Mouse (Mus musculus): Measurements from ENCODE around the gene Dgkg. TPM values are rescaled to one million over a fixed set of nuclear protein-coding genes. Genes with fewer than 3 reads are reported as not detected.

Gene Dgkg
- total RNA-seq, 2 experiments from 2014 or later, result 0.71 to 0.72 TPM

GRCm38 (mm10) chr16:22495259-22495658, 161.8 kb downstream of the Dgkg start:
- no peak for DNase-seq

- peak; percentile 71 for DNase-seq
Observed at GRCm38 (mm10) chr16:22494815-22495214, 162.2 kb downstream of the Dgkg start.

DNA sequence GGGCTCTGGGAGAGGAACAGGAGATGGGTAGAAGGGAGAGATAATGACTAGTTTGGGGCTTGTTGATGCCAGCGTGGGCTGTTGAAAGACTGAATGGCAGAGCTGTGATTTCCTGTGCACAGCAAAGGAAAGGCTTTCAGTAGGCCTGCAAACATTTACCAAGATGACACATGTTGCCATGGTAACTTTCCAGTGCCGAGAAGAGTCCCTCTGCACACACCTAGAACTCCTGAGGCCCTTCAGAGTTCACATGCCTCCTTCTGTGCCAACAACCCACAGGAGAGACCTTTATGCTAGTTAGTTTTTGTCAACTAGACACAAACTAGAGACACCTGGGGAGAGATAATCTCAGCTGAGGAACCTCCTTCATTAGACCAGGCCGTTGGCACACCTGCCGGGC, 163.6 kb downstream of the Dgkg start:
- DNase-seq, result no peak

DNA sequence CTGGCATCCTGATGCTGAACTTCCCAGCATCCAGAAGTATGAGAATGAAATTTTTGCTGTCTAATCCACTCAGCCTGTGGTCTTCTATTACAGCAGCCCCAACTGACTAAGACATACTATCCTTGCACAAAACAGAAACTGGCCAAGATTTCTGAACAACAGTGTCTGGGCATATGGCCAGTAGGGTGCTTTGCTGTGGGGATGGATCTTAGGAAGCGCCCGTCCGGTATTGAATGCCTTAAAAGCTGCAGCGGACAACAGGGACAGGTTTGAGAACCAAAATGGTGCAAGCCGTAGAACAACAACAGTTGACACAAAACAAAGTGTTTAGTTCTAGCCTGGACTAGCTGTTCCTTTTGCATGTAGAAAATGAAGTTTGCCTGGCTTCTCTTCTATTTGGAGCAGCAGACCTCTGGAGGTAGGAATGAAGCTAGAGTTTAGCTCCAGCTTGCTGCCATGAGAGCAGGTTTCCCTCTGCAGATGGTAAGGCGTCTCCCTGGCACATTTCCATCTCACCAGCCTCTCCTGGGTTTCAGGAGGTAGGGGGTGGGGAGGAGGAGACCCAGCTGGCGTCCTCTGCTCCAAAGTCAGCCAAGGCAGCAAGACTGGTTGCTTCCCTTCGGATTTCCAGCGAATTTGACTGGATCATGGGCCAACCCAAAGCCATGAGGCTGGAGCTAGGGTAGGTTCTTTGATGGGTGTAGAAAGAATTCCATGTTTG, 165.4 kb downstream of the Dgkg start:
- no peak for DNase-seq

DNA sequence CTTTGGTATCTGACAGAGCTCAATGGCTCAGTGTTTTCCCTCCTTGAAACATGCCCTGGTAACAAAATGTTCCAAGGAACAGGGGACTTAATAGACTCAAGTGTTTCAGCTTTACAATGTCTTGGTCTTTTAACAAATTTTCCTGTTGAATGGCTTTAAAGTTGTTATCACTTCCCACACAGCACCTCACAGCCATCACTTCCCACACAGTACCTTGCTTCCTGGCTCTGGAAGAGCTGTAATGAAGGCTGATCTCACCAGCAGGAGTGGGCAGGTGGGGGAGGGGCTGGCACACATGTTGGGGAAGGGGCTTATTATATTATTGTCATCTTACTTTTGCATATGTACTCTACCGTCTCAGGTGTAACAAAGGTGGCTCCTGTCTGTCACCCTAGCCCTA, 173.1 kb downstream of the Dgkg start:
- no peak for DNase-seq

DNA sequence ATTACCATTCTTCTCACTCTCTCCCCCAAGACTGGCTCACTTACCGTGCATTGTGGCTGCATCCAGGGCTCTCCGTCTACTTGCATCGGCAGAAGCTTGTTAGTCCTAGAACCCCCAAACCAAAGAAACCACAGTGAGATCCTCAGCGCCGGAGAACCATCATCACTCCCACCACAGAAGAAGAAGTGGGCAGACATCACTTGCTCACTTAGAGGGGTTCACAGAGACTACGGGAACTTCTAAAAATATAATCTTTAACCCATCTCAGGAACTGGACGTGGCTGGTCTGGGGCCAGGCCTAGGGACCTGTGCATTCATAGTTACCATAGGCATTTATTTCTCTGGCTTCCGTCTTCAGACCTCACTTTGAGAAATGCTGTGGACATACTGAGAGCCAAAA, 177.7 kb downstream of the Dgkg start:
- no peak for DNase-seq

DNA sequence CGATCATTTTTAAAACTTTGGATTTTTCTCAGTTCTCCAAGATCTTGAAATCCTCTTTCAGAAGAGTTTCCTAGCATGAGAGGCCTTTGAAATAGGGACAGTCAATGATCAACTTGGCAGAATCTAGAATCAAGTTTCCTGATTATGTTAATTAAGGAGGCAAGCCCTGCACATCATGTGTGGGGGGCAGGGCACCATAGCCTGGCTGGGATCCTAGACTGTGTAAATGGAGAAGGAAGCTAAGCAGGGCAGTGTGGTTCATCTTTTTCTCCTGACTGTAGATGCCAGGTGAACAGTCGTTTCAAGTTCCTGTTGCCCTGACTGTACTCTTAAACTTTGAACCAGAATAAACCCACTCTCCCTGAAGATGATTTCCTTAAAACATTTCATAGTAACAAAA, 185.3 kb downstream of the Dgkg start:
- DNase-seq, result no peak

- no peak for DNase-seq
Observed at GRCm38 (mm10) chr16:22469385-22469784, 187.6 kb downstream of the Dgkg start.

DNA sequence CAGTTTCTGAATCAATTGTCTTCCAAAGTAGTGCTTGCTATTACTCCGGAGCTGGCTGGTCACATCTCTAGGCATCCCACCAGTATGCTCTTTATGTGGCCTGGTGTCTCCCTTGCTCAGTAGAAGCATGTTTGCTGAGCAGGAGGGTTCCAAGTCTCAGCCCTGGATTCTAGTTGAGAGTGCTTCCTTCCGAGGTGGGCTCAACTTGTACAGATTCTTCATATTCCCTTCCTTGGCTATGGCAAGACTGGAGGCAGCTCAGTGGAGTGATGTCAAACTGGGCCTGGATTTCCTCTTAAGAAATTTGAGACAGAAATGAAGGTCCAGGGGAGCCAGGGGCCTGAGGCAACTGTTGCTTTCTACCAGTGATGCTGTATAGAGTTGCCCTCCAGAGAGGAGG, 189.9 kb downstream of the Dgkg start:
- no peak for DNase-seq

- DNase-seq, result no peak
Observed at GRCm38 (mm10) chr16:22466381-22466780, 190.6 kb downstream of the Dgkg start.

DNA sequence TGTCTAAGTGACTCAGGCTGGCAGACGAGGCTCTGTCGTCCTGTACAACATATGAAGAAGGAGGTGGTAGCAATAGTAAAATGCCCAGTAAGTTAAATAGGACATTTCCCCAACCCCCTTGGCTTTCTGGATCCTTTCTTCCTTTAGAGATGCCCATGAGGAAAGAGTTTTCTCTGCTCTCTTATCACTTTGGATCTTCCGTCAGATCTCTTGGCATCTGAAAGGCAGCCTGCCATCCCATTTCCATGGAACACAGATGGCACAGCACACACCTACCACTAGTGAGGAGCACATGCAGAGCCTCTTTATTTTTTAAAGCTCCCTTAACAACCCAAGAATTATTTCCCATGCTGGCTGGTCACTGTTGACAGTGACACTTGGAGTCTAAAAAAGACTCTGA, 194.8 kb downstream of the Dgkg start:
- DNase-seq, result no peak

GRCm38 (mm10) chr16:22461728-22462127, 195.3 kb downstream of the Dgkg start:
- no peak for DNase-seq

DNA sequence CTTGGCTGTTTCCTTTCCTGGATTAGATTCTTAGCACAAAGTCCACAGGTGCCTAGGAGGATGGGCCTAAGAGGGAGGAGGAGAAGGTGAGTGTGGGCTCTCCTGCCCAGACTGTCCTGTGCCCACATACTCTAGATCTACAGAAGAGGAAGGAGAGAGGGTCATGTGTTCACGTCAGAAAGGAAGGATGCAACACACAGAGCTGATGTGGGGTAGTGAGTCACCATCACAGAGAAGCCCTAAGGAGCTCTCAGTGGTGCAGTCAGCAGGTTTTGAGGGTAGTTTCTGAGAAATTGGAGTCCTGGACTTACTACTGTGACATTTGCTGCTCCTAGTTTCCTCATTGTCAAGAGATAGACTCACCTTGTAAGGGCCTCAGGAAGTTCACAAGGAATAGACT, 196.1 kb downstream of the Dgkg start:
- no peak for DNase-seq

DNA sequence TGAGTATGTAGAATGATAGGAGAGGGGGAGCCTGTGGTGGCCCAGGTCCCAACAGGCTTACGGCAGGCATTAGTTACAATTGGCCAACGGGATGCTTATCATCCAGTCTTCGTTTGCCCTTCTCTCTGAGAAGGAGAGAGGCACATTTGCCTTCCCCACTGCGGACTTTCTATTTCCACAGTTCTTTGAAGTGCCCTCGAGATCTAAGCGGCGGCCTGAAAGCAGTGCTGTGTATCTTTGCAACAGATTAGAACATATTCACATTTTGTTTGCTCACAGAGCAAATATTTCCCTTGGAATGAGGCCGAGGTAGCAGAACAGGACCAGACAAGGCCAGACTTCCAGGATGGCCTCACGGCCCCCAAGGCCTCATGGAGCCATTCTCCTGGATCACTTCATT, 204.9 kb downstream of the Dgkg start:
- DNase-seq, result no peak

GRCm38 (mm10) chr16:22448093-22448492, 208.9 kb downstream of the Dgkg start:
- DNase-seq, result peak; percentile 21

DNA sequence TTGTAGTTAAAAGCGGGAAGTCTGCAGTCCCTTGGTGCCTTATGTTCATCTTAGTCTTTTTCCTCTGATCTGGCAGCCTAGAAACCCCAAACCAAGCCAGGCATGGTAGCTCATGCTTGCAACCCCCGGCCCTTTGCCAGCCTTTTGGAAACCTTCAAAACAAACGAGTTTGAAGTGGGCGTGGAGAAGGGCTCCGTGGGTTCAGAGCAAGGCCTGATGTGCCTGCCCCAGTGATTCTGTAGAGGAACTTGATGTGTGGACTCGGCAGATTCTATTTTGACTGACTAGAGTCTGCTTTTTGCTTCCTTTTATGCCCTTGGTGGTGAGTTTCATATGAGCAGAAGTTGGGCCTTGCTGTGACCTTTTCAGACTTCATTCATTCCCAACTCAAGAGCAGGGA, 212.2 kb downstream of the Dgkg start:
- no peak for DNase-seq

GRCm38 (mm10) chr16:22442202-22442601, 214.8 kb downstream of the Dgkg start:
- no peak for DNase-seq

DNA sequence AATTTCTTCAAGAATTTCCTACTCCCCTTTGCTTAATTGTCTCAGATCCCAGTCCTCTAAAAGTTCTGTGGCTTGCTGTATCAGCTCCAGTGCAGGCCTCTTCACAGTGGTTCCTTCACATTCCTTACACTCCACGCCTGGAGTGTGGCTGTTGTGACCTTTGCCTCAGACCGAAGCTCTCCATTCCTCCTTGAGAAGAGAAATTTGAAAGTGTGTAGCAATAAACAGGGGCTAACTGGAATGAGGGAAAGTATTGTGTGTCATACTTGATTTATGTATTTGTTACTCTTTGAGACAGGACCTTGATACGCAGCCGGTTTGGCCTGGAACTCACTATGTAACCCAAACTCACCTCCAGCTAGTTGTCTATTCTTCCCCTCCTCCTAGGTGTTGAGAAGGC, 215.7 kb downstream of the Dgkg start:
- DNase-seq, result no peak

DNA sequence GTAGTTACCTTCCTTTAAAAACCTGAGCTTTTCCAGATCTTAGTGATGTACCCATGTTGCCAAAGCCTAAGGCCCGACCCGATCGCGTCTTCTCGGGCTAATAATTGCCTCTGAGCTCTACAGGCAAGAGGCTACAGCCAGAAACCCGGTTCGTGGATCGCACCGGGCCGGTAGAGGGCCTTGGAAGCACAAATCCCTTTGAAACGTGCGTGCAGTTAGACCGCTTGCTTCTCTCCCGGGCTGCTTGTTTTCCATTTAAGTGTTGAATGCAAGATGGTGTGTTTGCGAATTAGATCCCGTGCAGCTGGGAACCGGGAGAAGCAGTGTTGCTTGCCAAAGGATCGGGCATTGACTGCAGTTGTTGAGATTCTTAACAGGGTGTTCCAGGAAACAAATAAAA, 216.8 kb downstream of the Dgkg start:
- DNase-seq, result peak; percentile 70

DNA sequence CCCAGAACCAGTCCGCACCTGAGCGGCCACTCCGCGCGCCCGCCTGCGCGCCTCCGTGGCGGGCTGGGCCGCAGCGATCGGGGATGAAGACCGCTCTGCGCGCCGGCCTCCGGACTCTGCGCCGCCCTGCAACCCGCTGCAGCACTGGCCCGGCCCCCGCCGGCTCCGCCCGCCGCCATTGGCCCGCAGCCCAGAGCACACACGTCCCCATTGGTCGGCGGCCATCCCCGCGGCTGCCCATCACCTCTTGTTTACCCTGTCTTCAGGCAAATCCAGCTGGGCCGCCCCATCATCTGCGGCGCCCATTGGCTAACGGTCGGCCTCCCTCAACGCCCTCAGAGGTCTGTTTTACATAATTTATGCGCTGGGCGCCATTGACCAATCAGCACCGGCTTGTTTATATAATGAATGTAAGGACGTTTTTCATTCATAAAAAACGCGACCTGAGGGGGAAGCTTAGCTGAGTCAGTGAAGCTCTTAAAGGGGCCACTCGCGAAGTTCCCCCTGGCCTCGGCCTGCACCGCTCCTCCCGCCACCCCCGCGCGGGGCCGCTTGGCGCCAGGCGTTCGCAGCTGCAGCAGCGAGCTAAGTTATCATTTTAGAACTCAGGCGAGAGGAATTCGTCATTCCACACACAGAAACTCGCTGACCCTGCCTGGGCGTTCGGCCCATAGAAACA, 217.4 kb downstream of the Dgkg start, which contains the start of gene Etv5:
TSS of gene Etv5 (minus strand) at position 221 of the 679 bp plus-strand sequence.
- DNase-seq, result peak; percentile 99

- peak; percentile 78 for DNase-seq
Observed at GRCm38 (mm10) chr16:22438441-22439373, 218.3 kb downstream of the Dgkg start.

DNA sequence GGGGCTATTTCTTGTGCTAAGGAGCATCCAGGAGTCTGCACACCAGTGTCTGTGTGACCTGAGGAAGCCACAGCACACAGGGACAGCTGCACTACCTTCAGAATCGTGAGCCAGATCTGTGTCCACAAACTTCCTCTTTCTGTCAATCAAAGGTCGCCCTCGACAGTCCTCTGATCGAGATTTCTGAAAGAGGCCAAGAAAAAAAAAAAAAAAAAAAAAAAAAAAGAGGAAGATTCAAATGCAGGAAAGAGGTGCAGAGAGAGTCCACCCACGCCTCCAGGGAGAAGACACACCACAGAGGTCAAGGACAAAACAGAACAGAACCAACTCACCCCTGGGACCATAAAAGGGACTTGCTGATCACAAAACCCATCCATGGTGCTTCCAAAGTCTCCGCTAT, 220.9 kb downstream of the Dgkg start:
- no peak for DNase-seq

DNA sequence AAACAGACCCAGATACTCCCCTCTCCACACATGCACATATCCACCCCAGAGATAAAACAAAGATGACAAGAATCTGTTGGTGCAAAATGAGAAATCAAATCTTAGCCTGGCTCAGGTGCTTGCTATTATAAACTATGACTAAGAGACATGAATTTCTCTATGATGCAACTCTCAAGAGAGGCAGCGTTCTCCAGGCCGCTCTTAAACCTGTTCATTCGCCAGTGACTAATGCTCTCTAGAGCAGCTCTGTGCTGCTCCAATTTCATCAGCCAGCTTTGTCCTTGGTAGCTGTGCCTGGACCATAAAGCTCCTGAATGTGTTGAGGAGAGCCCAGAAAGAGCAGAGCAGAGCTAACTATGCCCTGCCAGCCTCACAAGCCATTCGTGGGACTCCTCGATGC, 222.5 kb downstream of the Dgkg start:
- no peak for DNase-seq

Measured in heart, postnatal 4 days (tissue).